8 mouse cellular contexts compared by ENCODE assay signal in genomic region chr2:28839501-28840221, GRCm38 (mm10). TPM values are rescaled to one million over a fixed set of nuclear protein-coding genes. Genes with fewer than 3 reads are reported as not detected.
A peak's percentile ranks its signal among the peaks of the same experiment; 100 is the strongest.
DNase-seq lines count a peak whose midpoint lies in the region; ATAC-seq and TF ChIP-seq lines count a peak whose summit lies in the region.

No protein-coding gene starts in this region.

- no peaks in the 10 kb centered on the region for H3K9me3 ChIP-seq in neural tube, embryonic 11.5 days (ENCODE audit: control insufficient read depth, low read length)
- no peaks in the 10 kb centered on the region for H3K9me3 ChIP-seq in forebrain, embryonic 16.5 days (ENCODE audit: control insufficient read depth, low read length)
- no peaks in the 10 kb centered on the region for H3K9me3 ChIP-seq in kidney, postnatal 0 days (replicated peaks; ENCODE audit: low read length)

- no peak for TF ChIP-seq CTCF in bone marrow, adult 2 months (IDR thresholded peaks at IDR 0.05; ENCODE audit: control insufficient read depth, insufficient read depth, low read length)
- TF ChIP-seq CTCF in kidney, postnatal 0 days (IDR thresholded peaks at IDR 0.05; ENCODE audit: low read depth), result no peak

- no peaks in the 10 kb centered on the region for H3K27me3 ChIP-seq in neural tube, embryonic 11.5 days (ENCODE audit: control insufficient read depth, insufficient read depth, low read length)
- H3K27me3 ChIP-seq in forebrain, embryonic 16.5 days (replicated peaks; ENCODE audit: control insufficient read depth, insufficient read depth, low read length), result no peaks in the 10 kb centered on the region
- H3K27me3 ChIP-seq in kidney, postnatal 0 days (ENCODE audit: insufficient read depth, low read length), result no peaks in the 10 kb centered on the region

- DNase-seq in neural tube, embryonic 11.5 days (ENCODE audit: low spot score), result peak; percentile 12
- no peak for DNase-seq in neural tube, embryonic 10.5 days (ENCODE audit: extremely low spot score, low spot score)
- peak; percentile 9 for DNase-seq in kidney, postnatal 0 days (ENCODE audit: low spot score)
- DNase-seq in mesoderm, embryonic 11.5 days (ENCODE audit: low read depth, low spot score), result peak; percentile 19
- DNase-seq in natural killer cell, adult 2 months (ENCODE audit: low spot score in 2 of 2), result no peak
- no peak for DNase-seq in cerebellum, adult 11 months

- no peak for TF ChIP-seq POLR2A in bone marrow, adult 2 months (IDR thresholded peaks at IDR 0.05; ENCODE audit: borderline replicate concordance, control insufficient read depth, low read depth, low read length)

- peak overlapping the region; percentile 92 for H3K4me3 ChIP-seq in neural tube, embryonic 11.5 days (ENCODE audit: low read depth, low read length)
- peak overlapping the region; percentile 73 for H3K4me3 ChIP-seq in bone marrow, adult 2 months (replicated peaks; ENCODE audit: control insufficient read depth, low read depth, low read length)
- peak overlapping the region; percentile 98 for H3K4me3 ChIP-seq in forebrain, embryonic 16.5 days (replicated peaks; ENCODE audit: low read length)
- peak overlapping the region; percentile 68 for H3K4me3 ChIP-seq in kidney, postnatal 0 days (replicated peaks; ENCODE audit: low read depth, low read length)

- peaks cover 15% of the 10 kb centered on the region for H3K4me1 ChIP-seq in neural tube, embryonic 11.5 days (ENCODE audit: control insufficient read depth, insufficient read depth, low read length)
- peaks cover 2% of the 10 kb centered on the region; the same call in 1 of the 2 replicates for H3K4me1 ChIP-seq in bone marrow, adult 2 months (ENCODE audit: control insufficient read depth, insufficient read depth, low read length)
- H3K4me1 ChIP-seq in forebrain, embryonic 16.5 days (replicated peaks; ENCODE audit: control insufficient read depth, insufficient read depth, low read length), result peaks cover 35% of the 10 kb centered on the region
- H3K4me1 ChIP-seq in kidney, postnatal 0 days (replicated peaks; ENCODE audit: insufficient read depth, low read length), result peaks cover 15% of the 10 kb centered on the region; the same call in 1 of the 2 replicates

- 0 out of 2 replicates have a peak, but pooled peaks cover 1% of the 10 kb centered on the region for H3K36me3 ChIP-seq in neural tube, embryonic 11.5 days (ENCODE audit: control insufficient read depth, insufficient read depth, low read length)
- peaks cover 5% of the 10 kb centered on the region; the same call in 1 of the 2 replicates for H3K36me3 ChIP-seq in forebrain, embryonic 16.5 days (ENCODE audit: control insufficient read depth, insufficient read depth)
- peaks cover under 1% of the 10 kb centered on the region; the same call in 1 of the 2 replicates for H3K36me3 ChIP-seq in kidney, postnatal 0 days (ENCODE audit: insufficient read depth, low read length)

- H3K9ac ChIP-seq in neural tube, embryonic 11.5 days (ENCODE audit: low read length), result peak overlapping the region; percentile 83
- H3K9ac ChIP-seq in forebrain, embryonic 16.5 days (replicated peaks; ENCODE audit: low read depth, low read length), result peak overlapping the region; percentile 92
- H3K9ac ChIP-seq in kidney, postnatal 0 days (ENCODE audit: low read depth, low read length), result peak overlapping the region; percentile 81

- H3K27ac ChIP-seq in neural tube, embryonic 11.5 days (ENCODE audit: low read depth, low read length), result peak overlapping the region; percentile 76
- H3K27ac ChIP-seq in bone marrow, adult 2 months (ENCODE audit: control insufficient read depth, insufficient read depth, low read depth, low read length, poor library complexity), result peak overlapping the region; percentile 93
- peak overlapping the region; percentile 72 for H3K27ac ChIP-seq in forebrain, embryonic 16.5 days (ENCODE audit: low read length)
- H3K27ac ChIP-seq in kidney, postnatal 0 days, result peak overlapping the region; percentile 90

- peak; percentile 72 for ATAC-seq in neural tube, embryonic 11.5 days (ENCODE audit: insufficient read depth, low FRiP score, low TSS enrichment)
- ATAC-seq in forebrain, embryonic 16.5 days, result peak; percentile 61
- peak; percentile 34 for ATAC-seq in kidney, postnatal 0 days (replicated peaks; ENCODE audit: low FRiP score, low read depth)

- H3K4me2 ChIP-seq in neural tube, embryonic 11.5 days (ENCODE audit: low read depth), result peak overlapping the region; percentile 88
- H3K4me2 ChIP-seq in forebrain, embryonic 16.5 days (ENCODE audit: low read length), result peak overlapping the region; percentile 99
- peak overlapping the region; percentile 70 for H3K4me2 ChIP-seq in kidney, postnatal 0 days (ENCODE audit: low read length)

- 0% methylated on average over 52 of the region's 53 CpGs for WGBS in neural tube, embryonic 11.5 days
- under 1% methylated on average over 53 of the region's 53 CpGs for WGBS in bone marrow, adult 2 months
- WGBS in forebrain, embryonic 16.5 days, result under 1% methylated on average over 46 of the region's 53 CpGs
- under 1% methylated on average over 53 of the region's 53 CpGs for WGBS in kidney, postnatal 0 days

RNA-seq across cellular contexts. Expression of gene Gtf3c4, which starts 0.5 kb away (rescaled TPM):
- 35.9 and 38.7 TPM in 2 replicates for polyA plus RNA-seq in neural tube, embryonic 11.5 days (2014; fragmentation: Nextera tagmentation; extraction: Ambion mirVana)
- 5.7 and 9.6 TPM in 2 replicates for polyA plus RNA-seq in bone marrow, adult 2 months (2011; ENCODE audit: insufficient read depth, insufficient read length, low replicate concordance, missing spikeins)
- 21.2 and 24.7 TPM in 2 replicates for polyA plus RNA-seq in forebrain, embryonic 16.5 days (2015; fragmentation: Nextera tagmentation; extraction: Ambion mirVana)
- polyA plus RNA-seq in kidney, postnatal 0 days (2015; fragmentation: Nextera tagmentation; extraction: Ambion mirVana), result 9.3 and 9.9 TPM in 2 replicates

RNA-seq across cellular contexts. Expression of gene Ddx31, which starts 0.5 kb away (rescaled TPM):
- polyA plus RNA-seq in neural tube, embryonic 11.5 days (2014; fragmentation: Nextera tagmentation; extraction: Ambion mirVana), result 20.5 and 20.6 TPM in 2 replicates
- polyA plus RNA-seq in bone marrow, adult 2 months (2011; ENCODE audit: insufficient read depth, insufficient read length, low replicate concordance, missing spikeins), result 2.9 and 7.0 TPM in 2 replicates
- polyA plus RNA-seq in forebrain, embryonic 16.5 days (2015; fragmentation: Nextera tagmentation; extraction: Ambion mirVana), result 17.3 and 17.6 TPM in 2 replicates
- 8.7 and 9.7 TPM in 2 replicates for polyA plus RNA-seq in kidney, postnatal 0 days (2015; fragmentation: Nextera tagmentation; extraction: Ambion mirVana)

Comparison
In these comparisons a context has a peak if more than half of its experiments do, and no peak if none do; other contexts are left out.
1. DNase-seq: peak in neural tube, embryonic 11.5 days (single experiment), kidney, postnatal 0 days (single experiment) and mesoderm, embryonic 11.5 days (single experiment); none in neural tube, embryonic 10.5 days (single experiment), natural killer cell, adult 2 months (0 of 2) and cerebellum, adult 11 months (single experiment).
2. Peak in every context shown above with its lines, with median percentiles within 50 percentile points of each other: ATAC-seq, H3K27ac ChIP-seq, H3K4me2 ChIP-seq, H3K4me3 ChIP-seq and H3K9ac ChIP-seq.